Mouse (Mus musculus): ENCODE measurements around the gene Olr1.
A peak's percentile ranks its signal among the peaks of the same experiment; 100 is the strongest.

Olr1 gene

GRCm38 (mm10) chr6:129507024-129507423 lies at the start of gene Olr1:
Gene Olr1 (minus strand): TSS chr6:129507165.
- no peak for DNase-seq (ENCODE audit: extremely low read depth, low read depth)

GRCm38 (mm10) chr6:129548009-129548408 lies 41.0 kb upstream of the Olr1 start:
- DNase-seq (ENCODE audit: extremely low read depth, low read depth), result no peak

- no peak for DNase-seq (ENCODE audit: extremely low read depth, low read depth)
Observed at GRCm38 (mm10) chr6:129547277-129547676, 40.3 kb upstream of the Olr1 start.

- peak; percentile 26 for DNase-seq (ENCODE audit: extremely low read depth, low read depth)
Observed at GRCm38 (mm10) chr6:129543709-129544606, 37.0 kb upstream of the Olr1 start.

- DNase-seq (ENCODE audit: extremely low read depth, low read depth), result no peak
Observed at GRCm38 (mm10) chr6:129542540-129542939, 35.6 kb upstream of the Olr1 start.

GRCm38 (mm10) chr6:129541931-129542330 lies 35.0 kb upstream of the Olr1 start:
- DNase-seq (ENCODE audit: extremely low read depth, low read depth), result no peak

- DNase-seq (ENCODE audit: extremely low read depth, low read depth), result no peak
Observed at GRCm38 (mm10) chr6:129538555-129538954, 31.6 kb upstream of the Olr1 start.

GRCm38 (mm10) chr6:129535723-129536122 lies 28.8 kb upstream of the Olr1 start:
- DNase-seq (ENCODE audit: extremely low read depth, low read depth), result no peak

- DNase-seq (ENCODE audit: extremely low read depth, low read depth), result no peak
Observed at GRCm38 (mm10) chr6:129534627-129535190, 27.7 kb upstream of the Olr1 start.

GRCm38 (mm10) chr6:129534057-129534456 lies 27.1 kb upstream of the Olr1 start:
- DNase-seq (ENCODE audit: extremely low read depth, low read depth), result no peak

- DNase-seq (ENCODE audit: extremely low read depth, low read depth), result no peak
Observed at GRCm38 (mm10) chr6:129532942-129533860, 26.2 kb upstream of the Olr1 start, which contains the start of gene Gabarapl1. Gene Gabarapl1 (plus strand): TSS chr6:129533160.

- DNase-seq (ENCODE audit: extremely low read depth, low read depth), result no peak
Observed at GRCm38 (mm10) chr6:129532556-129532941, 25.6 kb upstream of the Olr1 start.

GRCm38 (mm10) chr6:129530261-129530660 lies 23.3 kb upstream of the Olr1 start:
- no peak for DNase-seq (ENCODE audit: extremely low read depth, low read depth)

- DNase-seq (ENCODE audit: extremely low read depth, low read depth), result no peak
Observed at GRCm38 (mm10) chr6:129529605-129530004, 22.6 kb upstream of the Olr1 start.

GRCm38 (mm10) chr6:129527416-129527815 lies 20.5 kb upstream of the Olr1 start:
- no peak for DNase-seq (ENCODE audit: extremely low read depth, low read depth)

GRCm38 (mm10) chr6:129526069-129526468 lies 19.1 kb upstream of the Olr1 start:
- no peak for DNase-seq (ENCODE audit: extremely low read depth, low read depth)

GRCm38 (mm10) chr6:129517752-129518408 lies 10.9 kb upstream of the Olr1 start:
- no peak for DNase-seq (ENCODE audit: extremely low read depth, low read depth)

GRCm38 (mm10) chr6:129516388-129516787 lies 9.4 kb upstream of the Olr1 start:
- DNase-seq (ENCODE audit: extremely low read depth, low read depth), result no peak

- no peak for DNase-seq (ENCODE audit: extremely low read depth, low read depth)
Observed at GRCm38 (mm10) chr6:129515068-129515467, 8.1 kb upstream of the Olr1 start.

GRCm38 (mm10) chr6:129514376-129514775 lies 7.4 kb upstream of the Olr1 start:
- no peak for DNase-seq (ENCODE audit: extremely low read depth, low read depth)

- no peak for DNase-seq (ENCODE audit: extremely low read depth, low read depth)
Observed at GRCm38 (mm10) chr6:129513409-129513808, 6.4 kb upstream of the Olr1 start.

Data from MEL-GATA-1-ER (cell line).